Mouse (Mus musculus) brain, embryonic 14.5 days (tissue): Measurements from ENCODE around the gene Arid5b. TPM values are rescaled to one million over a fixed set of nuclear protein-coding genes. Genes with fewer than 3 reads are reported as not detected.

Experiments used
- DNase-seq: peaks from one replicate; pipeline ENCODE4 v3.0.0-alpha.2; 2011; ENCODE audit warnings: low read depth
- CTCF ChIP-seq: fragments of 200-500 bp; IDR thresholded peaks from 2 replicates; pipeline ENCODE4 v1.5.1; 2012; ENCODE audit warnings: inconsistent platforms, mild to moderate bottlenecking, moderate library complexity, borderline replicate concordance; ENCODE audit not compliant: insufficient read depth, insufficient read length; ENCODE audit errors: extremely low read depth
- POLR2A ChIP-seq: fragments of 200-500 bp; IDR thresholded peaks from 2 replicates; pipeline ENCODE4 v1.6.1; 2012; ENCODE audit warnings: mild to moderate bottlenecking, inconsistent platforms, borderline replicate concordance; ENCODE audit not compliant: poor library complexity, insufficient read depth, insufficient read length, severe bottlenecking; ENCODE audit errors: extremely low read depth
- polyA plus RNA-seq: library from polyadenylated mRNA; depleted of rRNA; stranded (reverse); fragments of >200 nt; gene quantifications from 2 replicates; pipeline ENCODE4 v1.2.3, GENCODE M21; 2012

Arid5b gene
- polyA plus RNA-seq, 1 experiment, result 11.2 TPM

DNA sequence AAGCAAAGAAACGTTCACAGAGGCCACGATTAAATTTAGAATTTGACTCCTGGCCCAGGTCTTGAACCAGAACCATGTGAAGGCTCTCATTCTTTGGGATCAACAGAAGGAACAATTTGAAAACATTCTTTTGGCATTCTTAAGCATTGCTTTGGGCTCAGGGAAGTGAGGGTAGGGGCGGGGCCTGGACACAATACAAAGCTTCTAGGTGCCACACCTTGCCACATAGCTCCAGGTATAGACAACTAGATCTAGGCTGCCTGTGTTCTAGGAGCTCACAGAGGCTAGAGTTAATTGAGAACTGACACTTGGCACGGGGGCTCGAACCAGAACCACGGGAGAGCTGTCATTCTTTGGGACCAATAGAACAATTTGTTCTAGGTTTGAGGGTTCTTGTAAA is 130.0 kb downstream of the Arid5b start:
- TF ChIP-seq POLR2A (no peak), CTCF (no peak)
- DNase-seq, result no peak

DNA sequence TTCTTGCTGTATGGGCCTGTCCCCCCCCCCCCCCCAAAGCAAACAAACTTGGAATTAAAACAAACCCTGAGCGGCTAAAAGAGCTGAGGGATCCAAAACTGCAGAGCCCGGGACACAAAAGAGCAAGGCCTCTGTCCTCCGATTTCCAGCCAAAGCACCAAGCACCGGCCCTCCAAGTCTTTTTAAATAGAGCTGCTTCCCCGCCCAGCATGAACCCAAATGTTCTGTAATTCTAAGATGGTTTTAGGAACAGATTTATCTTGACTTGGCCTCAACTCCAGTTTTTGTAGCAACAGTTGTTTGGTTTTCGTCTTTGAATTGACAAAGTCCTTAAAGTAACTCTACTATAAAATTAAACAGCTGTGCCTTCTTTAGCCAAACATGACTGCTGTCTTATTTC is 130.8 kb downstream of the Arid5b start:
- DNase-seq, result no peak
- TF ChIP-seq POLR2A (no peak), CTCF (no peak)

DNA sequence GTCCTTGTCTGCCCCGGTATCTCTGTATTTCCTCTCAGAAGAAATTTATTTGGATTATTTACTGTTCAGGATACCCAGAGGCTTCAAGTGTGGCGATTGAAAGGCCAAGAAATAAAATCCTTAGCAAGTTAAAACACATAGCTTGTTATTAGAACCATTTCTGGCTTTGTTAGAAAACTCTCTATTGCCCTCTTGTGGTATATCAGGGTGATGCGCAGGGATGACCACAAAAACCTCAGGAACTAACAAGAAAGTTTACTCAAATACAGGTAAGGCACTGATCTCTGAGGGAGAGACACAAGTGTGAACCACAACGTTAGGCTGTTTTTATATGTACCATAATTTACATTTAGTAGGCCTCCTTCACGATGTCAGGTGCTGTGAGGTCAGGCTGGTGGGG is 131.7 kb downstream of the Arid5b start:
- TF ChIP-seq POLR2A (no peak), CTCF (peak; percentile 47; the same call in 1 of the 2 replicates)
- DNase-seq, result peak; percentile 85

DNA sequence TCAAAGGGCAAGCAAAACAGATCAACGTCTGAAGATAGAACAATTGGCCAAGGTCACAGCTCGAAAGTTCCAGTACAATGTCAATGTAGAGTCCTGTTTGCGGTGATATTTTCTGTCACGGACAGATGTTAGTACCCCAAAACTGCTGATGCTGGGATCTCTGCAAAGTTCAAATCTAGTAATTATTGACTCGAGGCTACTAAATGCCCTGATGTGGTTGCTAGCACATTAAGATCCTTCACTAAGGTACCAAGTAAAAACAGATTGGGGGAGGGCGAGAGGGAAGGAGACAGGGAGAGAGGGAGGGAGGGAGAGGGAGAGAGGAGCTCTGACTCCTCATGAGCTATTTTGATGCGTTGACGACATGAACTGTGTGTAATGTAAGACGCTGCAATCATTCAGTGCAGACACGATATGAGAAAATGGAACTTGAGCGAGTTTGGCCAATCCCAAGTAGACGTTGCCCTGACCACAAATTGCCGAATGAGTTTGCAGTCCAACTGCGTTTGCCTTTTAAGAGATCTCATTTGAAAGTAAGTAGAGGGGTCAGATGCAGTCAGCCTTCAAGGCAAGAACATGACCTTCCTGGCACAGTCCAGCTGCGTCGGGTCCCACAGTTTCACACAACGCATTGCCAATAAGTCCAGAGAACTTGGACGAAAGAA is 133.1 kb downstream of the Arid5b start:
- TF ChIP-seq CTCF (no peak), POLR2A (no peak)
- no peak for DNase-seq

DNA sequence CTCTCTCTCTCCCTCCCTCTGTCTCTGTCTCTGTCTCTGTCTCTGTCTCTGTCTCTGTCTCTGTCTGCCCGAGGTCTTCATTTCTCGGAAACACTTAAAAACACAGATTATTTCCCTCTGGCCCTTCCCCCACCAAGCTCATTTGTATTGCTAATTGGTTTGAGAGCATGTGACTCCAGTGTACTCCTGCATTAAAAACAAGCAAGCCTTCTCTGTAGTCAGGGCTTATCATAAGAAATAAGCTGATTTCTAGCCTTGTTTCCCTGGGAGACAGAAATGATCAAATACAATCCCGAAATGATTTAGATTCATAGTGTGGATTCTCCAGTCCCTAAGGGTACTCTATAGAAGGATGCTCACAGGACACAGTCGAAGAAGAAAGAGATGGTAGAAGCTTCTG is 136.0 kb downstream of the Arid5b start:
- DNase-seq, result peak; percentile 70
- TF ChIP-seq CTCF, result no peak
- TF ChIP-seq POLR2A, result no peak

DNA sequence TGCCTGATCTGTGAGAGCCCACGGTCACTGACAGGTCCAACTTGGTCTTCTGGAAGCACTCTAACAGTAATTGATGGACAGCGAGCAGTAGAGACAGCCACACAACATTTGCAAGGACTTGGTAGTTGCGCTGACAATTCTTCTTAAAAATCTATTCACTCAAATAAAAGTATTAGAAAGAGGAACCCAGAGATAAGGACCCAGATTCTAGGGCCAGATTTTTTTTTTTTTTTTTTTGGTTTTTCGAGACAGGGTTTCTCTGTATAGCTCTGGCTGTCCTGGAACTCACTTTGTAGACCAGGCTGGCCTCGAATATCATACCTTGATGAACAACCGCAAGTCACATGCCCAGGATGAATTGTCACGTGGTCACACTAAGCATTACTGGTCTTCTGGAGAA is 137.0 kb downstream of the Arid5b start:
- TF ChIP-seq CTCF (no peak), POLR2A (no peak)
- no peak for DNase-seq

DNA sequence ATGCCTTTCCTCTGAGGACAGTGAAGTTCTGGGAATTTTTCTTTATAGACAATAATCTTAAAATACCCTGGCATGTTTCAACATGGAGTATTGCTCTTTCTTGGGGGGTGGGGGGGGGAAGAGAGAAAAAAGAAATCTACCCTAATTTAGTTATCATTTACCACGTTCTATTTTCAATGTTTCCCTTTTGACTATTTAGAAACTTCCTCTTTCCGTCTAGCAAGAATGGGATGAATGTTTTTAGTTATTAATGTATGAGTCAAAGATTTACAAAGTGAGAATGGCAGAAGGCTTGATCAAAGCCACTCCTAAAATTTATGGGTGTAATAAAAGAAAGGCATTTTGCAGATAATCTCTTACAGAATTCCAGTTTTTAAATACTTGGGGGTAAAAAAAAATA is 137.7 kb downstream of the Arid5b start:
- TF ChIP-seq CTCF, result no peak
- no peak for TF ChIP-seq POLR2A
- DNase-seq, result no peak

DNA sequence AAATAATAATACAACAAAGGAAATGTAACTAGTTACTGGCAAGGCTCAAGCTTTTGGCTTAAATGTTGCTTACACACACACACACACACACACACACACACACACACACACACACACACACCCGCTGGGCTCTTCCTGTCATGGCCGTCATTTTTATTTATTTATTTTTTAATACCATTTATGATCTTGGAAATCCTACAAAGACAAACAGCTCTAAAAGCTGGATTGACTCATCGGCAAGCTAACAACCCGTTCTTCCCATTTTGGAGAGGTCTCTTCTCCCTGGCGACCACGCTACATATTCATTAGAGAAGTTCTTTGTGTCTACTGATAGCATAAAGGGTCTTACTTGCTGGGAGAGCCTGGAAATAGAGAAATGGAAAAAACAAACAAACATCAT is 138.2 kb downstream of the Arid5b start:
- peak; percentile 33 for DNase-seq
- TF ChIP-seq CTCF (no peak), POLR2A (no peak)

DNA sequence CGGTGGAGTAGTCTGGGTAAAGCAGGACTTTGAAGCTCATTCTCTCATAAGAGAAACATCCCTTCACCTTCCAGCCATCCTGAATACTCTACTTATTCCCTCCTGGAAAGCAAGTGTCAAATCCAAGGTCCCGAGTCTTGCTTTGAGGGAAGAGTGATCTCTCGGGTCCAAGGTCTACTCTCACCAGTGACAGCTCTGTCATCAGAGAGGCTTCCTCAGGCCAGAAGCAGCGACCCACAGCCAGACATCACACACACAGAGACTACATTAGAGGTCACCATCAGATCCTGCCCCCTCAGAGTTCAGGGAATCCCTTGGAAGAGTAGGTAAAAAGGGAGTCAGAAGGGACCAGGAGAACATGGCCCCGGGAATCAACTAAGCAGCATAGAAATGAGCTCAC is 140.4 kb downstream of the Arid5b start:
- TF ChIP-seq CTCF (no peak), POLR2A (no peak)
- DNase-seq, result no peak

- no peak for TF ChIP-seq CTCF
- no peak for TF ChIP-seq POLR2A
These were observed 141.2 kb downstream of the Arid5b start for GRCm38 (mm10) chr10:68137151-68137833.

DNA sequence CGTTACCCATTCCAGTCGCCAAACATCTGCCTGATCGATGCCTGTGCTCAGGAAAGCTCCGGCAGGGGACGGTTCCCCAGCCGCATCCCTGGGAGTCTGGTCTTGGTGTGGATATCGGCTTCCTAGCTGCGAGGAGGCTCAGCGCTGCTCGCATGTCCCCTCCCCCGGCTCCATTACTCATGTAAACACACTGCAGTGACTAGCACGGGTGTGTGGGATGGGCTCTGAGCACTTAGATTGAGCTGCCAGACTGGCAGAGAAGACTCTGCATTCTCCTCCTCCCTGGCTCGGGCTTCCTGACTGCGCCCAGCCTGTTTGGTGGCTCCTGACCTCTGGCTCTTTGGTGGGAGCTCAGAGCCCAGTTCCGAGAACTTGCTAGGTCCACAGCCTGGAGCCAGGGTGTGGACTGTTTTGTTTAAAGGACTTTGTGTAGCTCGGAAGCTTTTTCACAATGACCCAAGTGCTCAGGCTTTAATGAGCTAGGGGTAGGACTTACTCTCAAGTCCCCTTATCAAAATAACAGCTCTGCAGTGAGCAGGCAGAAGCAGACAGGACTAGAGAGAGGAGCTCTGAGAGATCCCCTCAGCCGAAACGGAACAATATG is 142.0 kb downstream of the Arid5b start:
- TF ChIP-seq CTCF (no peak), POLR2A (no peak)
- peak; percentile 90 for DNase-seq

More at GRCm38 (mm10) chr10:68137151-68137833, 141.2 kb downstream of the Arid5b start:
- peak; percentile 39 for DNase-seq
